Mouse (Mus musculus) lung, postnatal 14 days (tissue): ENCODE data around the gene Card14.
"Not testable (repeated sequence)": the region's sequence is repeated elsewhere in the genome, so short reads cannot be mapped to it uniquely, and the experiment has no call there.

Experiments
- DNase-seq: peaks from one replicate; pipeline ENCODE4 v3.0.0; 2021

Gene Card14

DNA sequence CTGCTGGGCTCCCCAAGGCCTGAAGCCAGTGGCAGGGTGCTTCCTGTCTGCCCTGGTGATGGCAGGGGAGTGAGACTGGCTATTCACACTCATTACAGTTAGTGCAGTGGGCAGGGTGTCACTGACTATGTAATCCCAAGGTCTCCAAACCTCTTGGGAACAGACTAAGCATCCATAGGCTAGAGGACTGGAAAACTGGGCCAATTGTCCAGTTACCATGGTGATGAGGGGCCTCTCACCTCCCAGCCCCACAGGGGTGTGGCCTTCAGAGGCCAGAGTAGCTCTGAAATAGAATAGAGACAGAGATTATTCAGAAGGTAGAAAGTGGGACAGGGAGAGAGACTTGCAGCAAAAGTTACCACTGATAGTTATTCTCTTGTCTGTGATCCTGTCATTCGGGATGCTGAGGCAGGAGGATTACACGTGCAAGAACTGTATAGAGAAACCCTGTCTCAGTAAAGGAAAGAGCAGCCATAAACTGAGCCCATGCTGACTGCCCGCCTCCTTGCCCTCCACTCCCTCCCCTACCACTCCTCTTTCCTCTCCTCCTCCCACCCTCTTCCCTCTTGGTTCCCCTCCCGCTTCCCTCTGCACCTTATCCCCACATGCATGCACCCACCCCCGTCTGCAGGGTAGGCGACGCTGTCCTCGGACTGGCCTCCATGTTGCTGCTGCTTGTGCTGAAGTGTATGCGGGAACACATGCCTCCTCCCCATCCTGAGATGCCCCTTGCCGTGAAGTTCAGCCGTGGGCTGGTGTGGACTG is 55.4 kb downstream of the Card14 start:
- no peak for DNase-seq

DNA sequence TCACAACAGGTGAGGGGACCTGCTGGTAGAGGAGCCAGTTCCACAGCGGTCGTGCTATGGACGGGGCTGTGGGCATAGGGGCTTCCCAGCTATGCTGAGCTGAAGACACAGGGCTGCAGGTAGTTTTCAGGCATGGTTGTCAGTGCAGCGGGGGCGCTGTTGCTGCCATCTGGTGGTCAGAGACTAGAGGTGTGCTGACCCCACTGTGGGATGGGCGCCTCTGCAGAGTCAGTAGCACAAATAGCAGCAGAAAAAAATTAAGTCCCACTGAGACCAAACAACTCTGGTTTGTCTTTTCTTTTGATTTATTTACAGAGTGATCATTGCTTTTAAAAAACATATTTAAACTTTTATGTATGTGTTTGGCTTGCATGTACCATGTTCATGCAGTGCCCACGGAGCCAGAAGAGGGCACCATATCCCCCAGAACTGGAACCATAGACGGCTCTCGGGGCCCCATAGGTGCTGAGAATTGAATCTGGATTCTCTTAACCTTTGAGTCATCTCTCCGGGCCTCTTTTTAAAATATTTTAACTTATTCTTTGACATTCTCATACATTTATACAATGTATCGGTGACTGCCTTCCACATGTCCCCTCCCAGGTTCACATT is 56.1 kb downstream of the Card14 start:
- DNase-seq: peak; percentile 79

DNA sequence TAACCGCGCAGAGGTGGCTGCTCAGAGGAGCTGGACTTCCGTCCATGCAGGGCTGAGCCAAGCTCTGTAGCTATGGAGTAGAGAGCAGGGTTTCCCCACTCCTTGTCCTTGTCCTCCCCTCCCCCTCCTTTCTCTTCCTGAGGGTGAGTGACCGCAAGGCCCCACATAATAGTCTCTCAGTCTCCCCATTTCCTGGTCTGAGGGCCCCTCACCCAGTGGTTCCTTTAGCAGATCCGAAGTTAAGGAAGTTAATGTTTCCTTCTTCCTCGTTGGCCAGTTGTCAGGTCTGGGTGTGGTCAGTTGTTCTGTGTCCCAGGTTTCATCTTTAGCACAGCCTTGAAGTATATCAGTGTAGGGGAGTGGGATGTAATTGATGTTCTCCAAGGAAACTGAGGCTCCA is 67.9 kb downstream of the Card14 start:
- DNase-seq: no peak

DNA sequence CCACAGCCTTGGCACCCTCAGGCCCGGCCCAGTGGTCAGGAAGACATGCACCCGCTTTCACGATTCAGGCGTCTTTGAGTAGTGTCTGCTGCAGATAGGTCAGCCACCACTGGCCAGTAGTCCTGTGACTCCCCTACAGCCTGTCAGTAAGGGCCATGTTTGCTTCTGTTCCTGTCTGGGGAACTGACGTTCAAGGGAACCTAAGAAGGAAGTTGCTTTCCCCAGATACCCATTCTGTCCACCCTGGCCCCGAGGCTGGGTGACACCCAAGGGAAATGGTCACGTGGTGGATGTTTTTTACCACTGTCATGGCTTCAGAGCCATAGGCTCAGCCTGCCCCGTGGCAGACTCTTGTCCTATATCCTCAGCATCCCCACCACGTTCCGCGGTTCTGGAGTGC is 69.8 kb downstream of the Card14 start:
- DNase-seq: no peak

DNA sequence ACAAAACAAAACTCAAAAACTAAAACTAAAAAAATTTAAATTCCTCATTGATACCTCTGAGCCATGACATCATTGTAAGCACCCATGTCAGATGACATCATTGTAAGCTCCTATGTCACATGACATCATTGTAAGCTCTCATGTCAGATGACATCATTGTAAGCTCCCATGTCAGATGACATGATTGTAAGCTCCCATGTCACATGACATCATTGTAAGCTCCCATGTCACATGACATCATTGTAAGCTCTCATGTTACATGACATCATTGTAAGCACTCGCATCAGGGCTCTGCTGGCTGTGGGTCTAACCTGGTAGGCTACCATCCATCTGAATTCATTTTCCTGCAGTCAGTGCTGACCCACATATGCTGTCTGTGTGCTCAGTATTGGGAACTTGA is 71.0 kb downstream of the Card14 start:
- DNase-seq: no peak

DNA sequence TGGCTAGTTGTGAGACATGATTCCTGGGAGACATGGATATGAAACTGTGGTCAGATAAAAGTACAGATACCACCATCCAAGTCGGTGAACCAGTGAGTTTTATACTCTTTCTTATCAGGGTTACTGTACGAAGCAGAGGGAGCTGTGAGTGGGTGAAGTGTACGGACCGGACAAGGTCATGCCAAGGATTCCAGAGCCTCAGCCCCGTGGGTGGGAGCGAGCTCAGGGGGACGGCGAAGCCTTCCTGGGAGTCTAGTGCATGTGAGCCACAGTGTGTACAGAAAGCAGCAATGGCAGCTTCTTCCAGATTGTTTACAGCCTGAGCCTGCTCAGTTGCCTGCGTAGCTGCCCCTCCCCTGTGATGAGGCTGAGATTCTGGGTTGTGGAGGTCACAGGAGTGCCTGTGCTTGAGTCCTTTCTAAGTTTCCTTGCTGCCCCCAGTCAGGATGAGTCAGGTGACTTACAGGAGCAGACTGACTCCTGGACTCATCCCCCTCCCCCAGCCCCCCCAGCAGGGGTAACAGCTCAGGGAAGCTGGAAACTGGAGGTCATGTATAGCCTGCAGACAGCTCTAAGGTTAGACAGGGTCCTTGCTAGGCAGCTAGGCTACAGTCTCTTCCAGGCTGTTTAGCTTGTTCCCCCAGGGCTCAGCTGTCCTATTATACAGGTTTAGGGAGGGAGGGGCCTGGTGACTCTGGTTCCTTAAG is 74.2 kb downstream of the Card14 start:
- no peak for DNase-seq

DNA sequence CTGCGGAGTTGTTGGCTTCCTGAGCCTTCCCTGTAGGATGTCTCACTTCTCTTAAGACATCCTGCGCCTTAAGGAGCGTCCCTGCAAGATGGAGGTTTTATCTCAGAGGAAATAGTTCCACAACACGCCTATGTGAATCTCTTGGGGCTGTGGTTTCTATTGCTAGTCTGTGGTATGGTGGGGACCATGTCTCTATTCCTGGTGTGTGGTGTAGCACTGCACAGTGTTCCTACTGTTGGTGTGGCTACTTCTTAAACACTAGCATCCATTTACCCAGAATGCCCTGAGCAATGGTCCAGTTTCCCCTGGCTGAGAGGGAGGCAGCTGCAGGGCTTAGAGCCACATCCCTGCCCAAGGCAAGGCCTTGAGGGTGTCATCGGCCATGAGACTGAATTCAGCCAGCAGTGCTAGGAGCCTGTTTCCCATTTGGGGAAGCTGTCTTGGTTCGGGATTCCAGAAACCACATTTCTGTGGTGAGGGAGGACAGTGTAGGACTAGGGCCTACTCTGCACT is 74.8 kb downstream of the Card14 start:
- no peak for DNase-seq

DNA sequence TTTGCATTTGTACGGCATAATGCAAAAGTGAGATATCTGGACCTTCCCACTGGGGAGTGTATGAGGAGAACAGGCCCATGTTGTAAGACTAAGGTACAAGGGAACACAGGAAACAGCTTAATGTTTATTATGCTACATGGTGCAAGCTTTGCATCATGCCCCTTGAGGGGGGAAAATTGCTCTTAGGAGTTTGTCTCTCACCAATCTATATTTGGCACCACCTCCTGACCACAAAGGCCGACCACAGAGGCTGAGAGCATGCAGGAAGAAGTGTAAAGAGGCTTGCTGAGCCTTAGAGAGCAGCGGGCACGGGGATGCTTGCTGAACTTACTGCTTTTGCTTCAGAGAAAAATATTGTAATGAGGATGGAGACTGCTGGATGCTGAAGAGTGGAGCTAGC is 77.3 kb downstream of the Card14 start:
- no peak for DNase-seq

DNA sequence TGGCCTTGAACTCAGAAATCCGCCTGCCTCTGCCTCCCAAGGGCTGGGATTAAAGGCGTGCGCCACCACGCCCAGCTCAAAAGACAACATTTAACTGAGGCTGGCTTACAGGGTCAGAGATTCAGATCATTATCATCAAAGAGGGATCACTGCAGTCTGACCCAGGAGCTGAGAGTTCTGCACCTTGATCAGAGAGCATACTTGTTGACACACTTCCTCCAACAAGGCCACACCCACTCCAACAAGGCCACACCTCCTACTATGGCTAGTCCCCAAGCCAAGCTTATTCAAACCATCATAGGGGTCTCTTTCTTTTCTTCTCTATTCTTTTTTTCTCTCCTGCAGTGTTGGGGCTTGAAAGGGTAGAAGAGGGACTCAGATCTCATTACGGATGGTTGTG is 78.7 kb downstream of the Card14 start:
- no peak for DNase-seq

DNA sequence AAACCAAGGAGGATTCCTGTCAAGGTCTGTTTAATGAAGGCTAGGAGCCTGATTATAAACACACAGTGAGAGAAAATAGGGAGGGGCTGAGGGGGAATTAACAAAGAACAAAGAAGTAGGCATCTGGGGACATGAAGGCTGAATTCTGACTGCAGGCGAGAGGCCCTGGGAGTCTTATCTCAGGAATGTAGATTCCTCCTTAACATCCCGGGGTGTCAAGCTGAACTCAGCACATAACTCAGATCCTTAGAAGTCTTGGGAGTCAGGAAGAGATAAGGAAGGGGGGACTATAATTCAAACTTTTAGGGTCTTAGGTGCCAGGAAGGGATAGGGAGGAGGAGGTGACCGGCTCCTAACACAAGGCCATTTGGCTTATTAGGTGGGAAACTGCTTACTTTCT is 79.7 kb downstream of the Card14 start:
- DNase-seq: not testable (repeated sequence)

DNA sequence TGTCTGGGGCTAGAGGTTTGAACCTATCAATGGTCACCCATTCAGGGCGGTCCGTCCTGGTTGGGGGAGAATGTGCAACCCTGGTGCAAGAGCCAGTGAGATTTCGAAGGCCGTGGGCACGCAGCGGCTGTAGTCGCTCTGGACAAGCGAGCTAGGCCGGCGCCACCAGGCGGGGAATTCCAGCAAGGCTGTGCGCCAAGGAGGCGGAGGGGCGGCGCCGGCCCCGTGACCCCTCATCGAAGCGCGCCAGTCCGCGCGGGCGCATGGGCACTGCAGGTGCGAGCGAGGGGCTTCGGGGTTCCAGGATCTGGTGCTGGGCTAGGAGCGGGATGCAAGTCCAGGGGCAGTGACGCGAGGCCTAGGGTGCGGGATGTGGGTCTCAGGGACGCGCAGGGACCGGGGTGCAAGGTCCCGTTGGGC is 82.3 kb downstream of the Card14 start:
- peak; percentile 85 for DNase-seq

DNA sequence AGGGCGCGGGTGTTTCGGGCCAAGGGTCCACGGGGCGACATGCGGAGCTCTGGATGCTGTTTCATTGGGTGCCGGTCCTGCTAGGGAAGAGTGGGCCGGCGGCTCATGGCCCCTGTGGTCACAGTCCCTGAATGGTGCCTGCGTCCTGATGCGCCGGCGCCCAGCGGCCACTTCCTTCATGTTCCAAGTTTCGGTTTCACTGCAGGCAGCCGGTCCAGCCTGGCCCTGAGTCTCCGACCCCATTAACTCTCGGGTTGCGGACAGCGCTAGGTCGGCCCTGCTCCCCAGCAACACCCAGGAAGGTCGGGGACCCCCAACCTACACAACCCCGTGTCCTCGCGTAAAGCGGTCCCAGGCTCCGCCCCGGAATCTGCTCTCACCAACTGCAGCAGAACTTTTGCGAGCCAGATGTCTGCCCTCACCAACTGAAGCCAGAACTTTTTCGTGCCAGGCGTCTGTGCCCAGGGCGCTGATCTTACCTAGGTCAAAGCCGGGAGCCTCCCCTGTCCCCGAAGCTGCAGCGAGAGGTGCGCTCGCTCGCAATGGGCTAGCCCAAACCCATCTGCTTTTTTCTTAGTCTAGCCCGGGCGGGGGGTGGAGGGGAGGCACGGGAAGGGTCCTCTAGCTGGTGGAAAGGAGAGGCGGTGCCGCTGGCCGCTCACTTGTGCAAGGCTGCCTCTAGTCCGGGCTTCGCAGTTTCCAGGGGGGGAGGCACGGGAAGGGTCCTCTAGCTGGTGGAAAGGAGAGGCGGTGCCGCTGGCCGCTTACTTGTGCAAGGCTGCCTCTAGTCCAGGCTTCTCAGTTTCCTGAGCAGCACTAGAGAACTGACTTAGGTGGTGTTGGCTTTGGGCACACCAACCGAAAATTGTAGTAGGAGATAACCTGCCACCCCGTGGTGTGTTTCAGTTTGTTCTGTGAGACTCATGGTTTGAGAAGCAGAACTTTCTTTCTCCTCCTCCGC is 83.0 kb downstream of the Card14 start:
- DNase-seq: peak; percentile 79

DNA sequence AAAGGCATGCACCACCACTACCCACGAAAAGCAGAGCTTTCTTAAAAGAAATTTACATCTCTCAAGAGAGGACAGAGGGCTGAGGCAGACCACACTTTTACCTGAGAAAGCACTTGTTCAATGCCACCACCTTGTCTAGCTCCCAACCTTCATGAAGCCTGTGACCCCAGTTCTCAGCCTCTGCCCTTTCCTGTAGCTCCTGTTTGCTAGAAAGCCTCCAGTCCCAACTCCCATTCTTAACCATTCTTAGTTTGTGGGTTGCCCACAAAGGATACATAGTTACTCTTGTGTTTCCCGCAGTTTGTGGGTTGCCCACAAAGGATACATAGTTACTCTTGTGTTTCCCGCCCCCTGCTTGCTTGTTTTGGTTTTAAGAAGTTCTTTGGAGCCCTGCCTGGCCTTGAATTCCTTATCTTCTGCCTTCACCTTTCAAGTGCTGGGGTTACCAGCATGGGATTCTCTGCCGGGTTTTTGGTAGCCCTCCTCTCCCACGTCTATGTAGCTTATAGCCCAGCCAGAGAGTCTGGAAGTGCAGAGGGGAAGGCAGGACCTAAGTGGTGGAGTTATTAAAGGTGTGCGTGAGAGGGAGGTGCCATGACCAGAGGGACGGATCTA is 83.9 kb downstream of the Card14 start:
- no peak for DNase-seq

DNA sequence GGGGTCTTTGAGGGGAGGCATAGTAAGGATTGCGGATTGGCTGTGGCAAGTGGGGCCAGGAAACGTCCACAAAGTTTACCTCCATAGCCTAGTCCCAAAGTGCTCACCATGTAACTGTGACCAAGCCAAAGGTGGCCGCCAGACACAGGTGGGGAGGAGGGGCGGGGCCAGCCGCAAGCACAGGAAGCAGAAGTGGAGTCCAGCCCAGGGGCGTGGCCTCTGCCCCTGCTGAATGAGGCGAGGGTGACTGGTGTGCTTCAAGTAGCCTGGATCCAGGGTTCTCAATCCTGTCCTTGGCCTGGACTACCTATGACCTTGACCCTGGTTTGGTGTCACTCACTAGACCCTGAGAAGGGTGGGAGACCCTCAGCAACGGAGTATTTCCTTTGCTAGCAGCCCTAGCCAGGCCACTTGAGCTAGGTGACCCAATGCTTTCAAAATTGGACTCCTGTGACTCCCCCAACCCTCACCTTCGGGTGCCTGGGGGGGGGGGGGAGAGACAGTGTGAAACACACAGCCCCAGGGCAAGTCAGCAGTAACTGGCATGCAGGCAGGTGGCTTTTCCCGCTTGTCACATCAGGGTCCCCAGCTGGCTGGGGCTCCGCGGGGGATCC is 84.5 kb downstream of the Card14 start:
- peak; percentile 80 for DNase-seq

DNA sequence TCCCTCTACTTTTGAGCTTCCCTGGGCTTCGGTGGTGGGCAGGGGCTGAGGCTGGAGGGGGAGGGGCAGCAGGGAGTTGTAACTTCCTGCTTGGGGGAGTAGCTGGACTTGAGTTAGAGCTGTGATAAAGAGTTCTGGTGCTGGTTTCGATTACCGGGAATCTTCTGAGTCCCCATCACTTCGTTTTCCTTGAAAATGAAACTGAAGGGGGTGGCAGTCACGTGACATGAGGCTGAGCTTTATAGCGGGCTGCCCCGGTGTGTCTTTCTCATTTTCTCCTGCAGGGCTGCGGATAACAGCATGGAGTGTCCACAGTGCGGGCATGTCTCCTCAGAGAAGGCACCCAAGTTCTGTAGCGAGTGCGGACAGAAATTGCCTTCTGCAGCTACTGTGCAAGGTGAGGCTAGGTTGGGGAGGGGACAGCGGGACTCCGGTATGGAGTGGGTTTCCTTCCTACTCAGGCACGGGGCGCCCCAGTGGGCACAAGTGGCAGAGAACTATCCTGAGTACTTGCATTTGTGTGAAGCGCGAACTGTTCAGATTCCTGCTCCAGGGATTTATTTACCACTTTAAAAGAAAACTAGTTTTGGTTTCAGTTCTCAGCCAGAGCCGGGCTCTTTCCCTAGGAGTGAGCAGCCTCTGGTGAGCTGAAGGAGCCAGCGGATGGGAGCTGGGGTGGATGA is 85.4 kb downstream of the Card14 start, which contains the start of gene Rnf213:
Rnf213 (plus strand) TSS at position 301 of the 683 bp plus-strand sequence.
- peak; percentile 71 for DNase-seq

DNA sequence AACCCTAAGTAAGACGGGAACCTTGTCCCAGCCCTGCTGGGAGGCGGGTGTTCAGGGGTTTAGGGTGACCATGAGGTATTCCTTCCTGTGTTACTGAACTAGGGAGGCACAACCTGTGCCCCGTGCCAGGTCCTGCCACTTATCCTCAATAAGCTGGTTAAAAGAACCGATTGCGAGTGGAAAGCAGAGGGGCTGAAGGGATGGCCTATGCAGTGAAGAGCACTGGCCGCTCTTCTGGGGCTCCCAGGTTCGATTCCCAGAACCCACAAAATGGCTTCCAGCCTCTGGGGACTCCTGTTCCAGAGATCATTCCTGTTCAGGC is 85.9 kb downstream of the Card14 start:
- no peak for DNase-seq

DNA sequence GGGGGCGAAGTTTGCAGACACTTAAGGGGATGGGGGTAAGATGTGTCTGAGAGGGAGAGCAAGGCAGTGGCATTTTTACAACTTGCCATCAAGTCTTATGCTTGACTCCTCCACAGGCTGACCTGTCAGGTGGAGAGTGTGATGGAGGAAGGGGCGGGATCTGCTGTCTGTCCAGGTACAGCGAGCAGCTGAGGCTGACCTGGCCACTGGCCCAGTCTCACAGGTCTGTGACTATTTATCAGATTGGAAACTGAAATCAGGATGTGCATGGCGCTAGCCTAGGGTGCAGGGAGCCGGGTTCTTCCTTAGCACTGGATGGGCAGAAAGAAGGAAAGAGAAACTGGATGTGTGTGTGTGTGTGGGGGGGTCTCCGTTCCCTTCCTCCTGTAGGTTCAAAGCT is 86.6 kb downstream of the Card14 start:
- DNase-seq: no peak
